Mouse (Mus musculus) MN1 (cell line): ENCODE data around the gene Armc8.
"Not testable (repeated sequence)": the region's sequence is repeated elsewhere in the genome, so short reads cannot be mapped to it uniquely, and the experiment has no call there.

Experiments used
- DNase-seq: peaks from one replicate; pipeline ENCODE4 v3.0.0-alpha.2; 2016; ENCODE audit warnings: low spot score

Gene Armc8

DNA sequence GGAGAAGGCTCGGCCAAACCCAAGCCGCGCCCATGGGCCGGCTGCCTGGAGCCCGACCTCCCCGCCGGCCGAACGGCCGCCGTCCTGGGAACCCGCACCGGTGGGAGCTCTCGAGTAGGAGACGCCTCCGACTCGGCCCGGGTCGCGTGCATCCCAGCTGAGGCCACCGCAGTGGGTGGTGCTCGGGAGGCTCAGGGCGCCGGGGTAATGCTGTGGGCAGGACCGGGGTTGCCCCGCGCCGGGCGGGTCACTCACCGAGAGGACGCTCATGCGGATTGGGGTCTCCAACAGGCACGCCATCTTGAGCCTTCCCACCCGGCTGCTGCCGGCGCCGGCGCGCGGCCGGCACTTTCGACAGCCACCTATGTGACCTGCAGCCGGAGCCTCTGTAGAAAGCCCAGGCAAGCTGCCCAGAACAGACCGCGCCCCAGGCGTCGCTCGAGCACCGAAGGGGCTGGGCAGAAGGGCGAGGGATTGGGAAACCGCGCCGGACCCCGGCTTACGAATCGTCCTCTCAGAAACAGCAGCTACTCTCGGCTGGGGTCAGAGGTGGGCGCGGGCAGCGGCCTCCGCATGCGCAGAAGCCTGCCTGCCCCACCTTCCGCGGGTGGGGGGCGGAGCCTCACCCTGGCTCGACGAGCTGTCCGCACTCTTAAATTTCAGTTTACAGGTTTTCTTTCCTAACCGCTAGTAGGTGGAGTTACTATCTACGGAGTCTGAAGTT, at the start of gene Armc8:
TSS of gene Armc8 (minus strand) at position 553 of the 724 bp plus-strand sequence.
- DNase-seq, result peak; percentile 93

DNA sequence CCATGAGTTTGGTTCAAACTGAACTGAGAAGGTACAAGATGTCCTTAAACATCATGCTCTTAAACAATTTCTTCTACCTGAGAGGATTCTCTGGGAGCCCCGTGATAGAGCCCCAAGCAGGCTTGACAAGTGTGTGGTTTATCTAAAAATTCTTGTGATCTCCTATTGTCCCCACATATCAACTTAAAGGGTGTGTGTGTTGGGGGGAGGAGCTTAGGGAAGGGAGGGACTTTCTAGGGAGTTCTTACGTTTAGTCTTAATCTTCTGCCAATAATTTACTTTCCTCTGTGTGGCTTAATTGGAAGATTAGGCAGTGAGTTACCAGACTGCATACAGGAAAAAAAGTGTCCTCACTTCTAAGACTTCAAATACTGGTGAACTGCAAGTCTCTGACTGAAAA, 43.5 kb upstream of the Armc8 start, which contains the start of gene A4gnt:
TSS of gene A4gnt (plus strand) at position 301 of the 400 bp plus-strand sequence.
- DNase-seq, result no peak

DNA sequence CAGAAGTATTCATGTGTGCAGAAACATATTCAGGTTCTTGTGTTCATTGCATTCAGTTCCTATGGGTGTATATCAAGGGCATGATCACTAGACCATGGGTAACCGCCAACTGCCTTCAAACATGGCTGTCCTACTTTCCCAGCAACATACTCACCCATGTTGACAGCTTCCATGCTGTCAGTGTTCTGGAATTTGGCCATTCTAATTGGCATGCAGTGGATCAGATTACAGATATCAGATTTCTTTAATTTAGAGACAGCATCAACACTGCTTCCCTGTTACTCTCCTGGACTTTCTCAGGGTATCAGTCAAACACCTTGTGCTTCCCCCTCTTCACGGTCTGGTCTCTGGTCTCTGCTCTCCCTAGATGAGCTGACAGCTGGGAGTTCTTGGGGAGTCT, 34.9 kb upstream of the Armc8 start:
- DNase-seq, result no peak

DNA sequence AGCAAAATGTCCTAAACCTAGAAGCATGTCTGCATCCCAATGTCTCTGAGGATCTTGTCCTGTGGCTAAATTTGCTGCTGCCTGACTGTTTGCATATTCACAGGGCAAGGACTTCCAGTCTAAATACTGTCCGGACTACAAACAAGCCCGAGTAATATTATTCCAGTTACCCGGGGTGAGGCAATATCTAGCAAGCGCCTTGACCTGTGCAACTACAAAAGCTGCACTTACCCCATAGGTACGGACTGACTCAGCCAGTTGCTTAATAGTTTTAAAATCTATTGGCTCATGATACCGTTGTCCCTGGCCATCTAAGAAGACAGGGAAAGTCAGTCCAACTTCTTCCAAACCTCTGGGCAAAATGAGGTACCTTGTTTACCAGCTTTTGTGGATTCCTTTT, 30.4 kb upstream of the Armc8 start:
- not testable (repeated sequence) for DNase-seq

DNA sequence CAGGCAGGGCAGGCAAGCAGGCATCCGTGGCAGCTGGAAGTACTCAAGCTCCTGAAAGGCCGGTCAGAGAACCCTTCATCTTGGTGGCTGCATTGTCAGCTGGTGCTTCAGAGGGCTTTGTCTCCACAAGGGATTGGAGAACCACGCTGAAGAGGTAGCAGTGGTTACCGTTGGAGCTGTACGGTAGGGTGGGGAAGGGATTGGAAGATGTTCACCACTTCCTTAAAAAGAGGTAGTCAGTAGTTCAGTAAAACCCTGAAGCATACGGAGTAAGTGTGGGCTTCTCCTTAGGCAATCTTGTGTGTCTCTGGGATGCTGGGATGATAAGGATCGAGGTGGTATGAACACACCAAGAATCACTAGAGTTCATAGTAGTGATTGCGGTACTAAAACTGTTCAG, 22.4 kb upstream of the Armc8 start:
- DNase-seq, result no peak

DNA sequence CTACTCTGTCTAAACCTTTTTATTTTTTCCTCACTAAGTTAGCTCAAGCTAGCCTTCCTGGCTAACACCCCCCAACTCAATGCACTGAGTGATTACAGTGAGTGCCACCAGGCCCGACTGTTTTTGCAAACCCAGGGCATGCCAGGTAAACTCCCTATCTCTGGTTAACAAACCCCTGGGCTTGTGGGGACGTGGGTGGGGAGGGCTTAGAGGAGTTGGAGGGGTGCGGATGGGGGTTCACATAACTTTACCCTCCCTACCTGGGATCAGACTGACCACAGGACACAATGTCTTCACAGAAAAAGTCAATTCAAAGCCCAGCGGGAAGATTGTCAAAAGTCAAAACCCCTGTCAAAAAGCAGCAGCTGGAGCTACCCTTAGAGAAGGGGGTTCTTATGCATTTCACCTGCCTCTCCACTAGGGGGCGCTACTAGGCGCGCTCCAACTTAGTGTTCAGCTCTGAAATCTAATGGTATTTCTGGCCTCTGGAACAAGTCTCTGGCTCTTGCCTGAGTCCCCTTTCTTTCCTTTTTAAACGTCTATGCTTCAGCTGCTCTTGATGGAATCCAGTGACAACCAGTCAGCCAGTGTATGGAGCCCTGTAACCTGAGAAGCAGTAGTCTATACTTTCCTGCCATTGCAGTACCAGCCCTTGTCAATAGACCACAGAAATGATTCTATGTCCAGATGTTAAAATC, 19.0 kb upstream of the Armc8 start:
- peak; percentile 34 for DNase-seq

DNA sequence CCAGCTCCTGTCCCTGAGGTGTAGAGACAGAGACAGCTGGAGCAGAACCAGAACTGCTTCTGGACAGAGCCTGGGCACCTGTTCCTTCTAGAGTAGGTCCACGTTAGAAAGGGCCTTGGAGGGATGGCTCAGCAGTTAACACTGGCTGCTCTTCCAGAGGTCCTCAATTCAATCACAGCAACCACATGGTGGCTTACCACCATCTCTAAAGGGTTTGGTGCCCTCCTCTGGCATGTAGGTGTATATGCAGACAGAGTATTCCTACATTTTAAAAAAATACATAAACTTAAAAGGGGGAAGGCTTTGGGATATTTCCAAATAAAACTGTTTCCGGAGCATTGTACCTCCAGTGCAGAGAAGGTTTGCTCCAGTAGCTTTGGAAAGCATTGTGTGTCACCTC, 12.0 kb upstream of the Armc8 start:
- DNase-seq, result peak; percentile 76

DNA sequence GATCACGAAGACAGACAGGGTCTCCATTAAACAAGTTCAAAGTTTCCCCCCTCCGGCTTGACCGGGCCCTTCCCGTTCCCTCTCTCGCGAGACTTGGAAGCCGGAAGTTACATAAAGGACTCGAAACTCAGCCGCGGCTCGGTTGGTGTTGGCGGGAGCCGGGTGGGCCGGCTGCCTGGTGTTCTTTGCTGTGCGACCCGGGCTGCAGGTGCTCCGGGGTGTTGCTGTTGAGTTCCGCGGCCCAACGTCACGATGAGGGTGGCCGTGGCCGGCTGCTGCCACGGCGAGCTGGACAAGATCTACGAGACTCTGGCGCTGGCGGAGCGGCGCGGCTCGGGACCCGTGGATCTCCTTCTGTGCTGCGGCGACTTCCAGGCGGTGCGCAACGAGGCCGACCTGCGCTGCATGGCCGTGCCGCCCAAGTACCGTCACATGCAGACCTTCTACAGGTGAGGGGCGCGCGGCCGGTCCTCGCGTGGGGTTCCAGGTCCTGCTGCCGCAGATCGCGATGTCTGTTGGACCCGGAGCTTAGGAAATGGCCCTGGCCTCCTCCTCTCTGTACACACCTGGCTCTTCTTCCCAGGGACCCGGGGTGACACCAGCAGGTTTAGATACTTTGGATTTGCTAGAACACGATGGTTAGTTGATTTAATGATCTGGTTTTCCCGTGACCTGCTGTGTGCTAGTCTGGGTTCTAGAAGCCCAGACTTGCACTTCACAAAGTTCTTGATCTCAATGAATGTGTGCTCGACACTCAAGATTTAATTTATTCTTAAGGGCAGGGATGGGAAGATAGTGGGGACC, 7.2 kb upstream of the Armc8 start, which contains the start of gene Dbr1:
TSS of gene Dbr1 (plus strand) at position 123 of the 804 bp plus-strand sequence.
- peak; percentile 91 for DNase-seq

DNA sequence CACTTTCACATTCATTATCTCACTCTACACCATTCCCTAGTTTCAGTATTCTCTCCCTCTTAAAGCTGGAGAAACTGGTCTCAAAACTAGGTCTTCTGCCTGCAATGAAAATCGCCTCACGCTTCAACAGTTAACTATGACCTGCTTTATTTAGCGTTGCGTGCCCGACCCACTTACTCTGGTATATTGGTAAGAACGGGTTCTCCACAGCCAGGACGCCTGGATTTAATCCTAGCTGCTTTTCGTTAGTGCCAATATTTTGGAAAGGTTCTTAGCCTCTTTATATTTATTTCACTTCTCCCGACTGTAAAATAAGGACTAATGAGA, 335 bp upstream of the Armc8 start:
- no peak for DNase-seq

DNA sequence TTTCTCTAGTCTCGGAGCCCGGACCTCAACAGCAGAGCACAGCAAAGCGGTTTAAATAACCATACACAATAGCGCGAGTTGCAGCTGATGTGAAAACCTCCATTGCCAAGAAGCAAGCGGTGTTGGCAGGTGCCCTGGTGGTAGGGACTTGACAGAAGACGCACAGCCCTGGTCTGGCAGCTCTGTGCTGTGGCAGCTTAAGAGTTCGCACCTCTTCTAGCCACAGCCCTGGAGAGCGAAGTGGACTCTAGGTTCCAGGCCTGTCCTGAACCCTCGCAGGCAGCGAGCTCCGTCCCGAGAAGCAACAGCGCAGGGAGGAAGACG, 714 bp downstream of the Armc8 start:
- no peak for DNase-seq

DNA sequence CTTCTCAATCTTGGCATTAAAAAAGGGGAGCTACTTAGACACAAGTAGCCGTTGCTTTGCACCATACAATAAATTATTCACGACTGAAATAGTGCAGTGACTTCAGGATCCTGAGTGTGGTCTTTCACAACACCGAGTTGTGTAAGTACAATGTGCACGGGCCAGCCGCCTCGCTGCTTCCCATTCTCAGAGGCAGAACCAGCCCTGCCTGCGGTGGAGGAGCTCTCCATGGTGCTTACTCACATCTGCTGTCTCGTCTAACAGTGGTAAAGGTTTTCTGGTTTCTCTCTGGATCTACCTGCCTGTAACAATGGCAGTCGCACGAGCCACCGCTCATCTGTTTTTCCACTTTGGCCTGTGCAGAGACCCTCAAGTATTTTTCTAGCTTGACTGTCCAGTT, 5.0 kb downstream of the Armc8 start:
- DNase-seq, result no peak

DNA sequence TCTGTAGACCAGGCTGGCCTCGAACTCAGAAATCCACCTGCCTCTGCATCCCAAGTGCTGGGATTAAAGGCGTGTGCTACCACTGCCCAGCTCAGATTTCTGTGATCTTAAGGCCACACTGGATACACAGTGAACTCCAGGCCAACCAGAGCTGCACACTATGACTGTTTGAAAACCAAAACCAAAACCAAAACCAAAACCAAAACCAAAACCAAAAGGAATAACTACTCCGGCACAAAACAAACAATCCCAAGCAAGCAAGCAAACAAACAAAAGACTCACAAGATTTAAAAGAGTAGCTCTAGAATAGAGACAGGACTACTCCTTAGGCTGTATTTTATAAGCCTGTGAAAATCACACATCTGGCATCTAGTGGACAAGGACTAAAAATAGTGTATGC, 8.3 kb downstream of the Armc8 start:
- no peak for DNase-seq

DNA sequence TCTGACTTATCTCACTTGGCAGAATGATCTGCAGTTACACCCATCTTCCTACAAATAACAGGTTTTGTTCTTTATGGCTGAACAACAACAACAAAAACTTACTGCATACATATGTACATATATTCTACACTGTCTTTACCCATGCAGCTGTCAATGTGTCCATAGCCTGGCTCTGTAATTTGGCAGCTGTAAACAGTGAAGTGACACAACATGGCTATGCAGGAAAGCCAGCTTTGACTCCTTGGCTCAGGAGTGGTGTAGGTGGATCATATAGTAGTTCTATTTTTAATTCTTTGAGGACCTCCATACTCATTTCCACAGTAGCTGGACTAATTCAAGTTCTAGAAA, 9.2 kb downstream of the Armc8 start:
- no peak for DNase-seq

DNA sequence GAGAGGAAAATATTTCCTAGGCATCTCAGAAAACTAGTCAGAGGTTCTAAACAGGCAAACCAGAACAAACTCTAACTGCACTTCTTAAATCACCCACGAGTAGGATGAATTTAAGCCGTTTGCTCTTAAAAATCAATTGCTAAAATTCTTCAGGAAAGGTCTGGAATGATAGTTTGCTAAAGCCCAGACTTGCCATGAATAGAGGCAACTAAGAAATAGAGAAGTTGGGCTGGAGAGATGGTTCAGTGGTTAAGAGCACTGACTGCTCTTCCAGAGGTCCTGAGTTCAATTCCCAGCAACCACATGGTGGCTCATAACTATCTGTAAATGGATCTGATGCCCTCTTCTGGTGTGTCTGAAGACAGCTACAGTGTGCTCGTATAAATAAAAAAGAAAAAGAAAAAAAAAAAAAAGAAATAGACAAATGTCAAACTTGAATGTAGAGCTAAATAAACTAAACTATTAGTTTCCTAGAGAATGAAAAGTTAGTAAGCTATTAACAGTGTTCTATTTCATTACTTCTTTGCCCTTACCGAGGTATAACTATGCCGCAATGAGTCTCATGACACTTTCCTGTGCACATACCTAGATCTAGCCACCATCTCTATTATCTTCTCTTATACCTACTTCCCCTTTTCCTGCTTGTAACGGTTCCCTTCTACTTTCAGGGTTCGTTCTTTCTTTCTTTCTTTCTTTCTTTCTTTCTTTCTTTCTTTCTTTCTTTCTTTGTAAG, 9.7 kb downstream of the Armc8 start:
- no peak for DNase-seq

DNA sequence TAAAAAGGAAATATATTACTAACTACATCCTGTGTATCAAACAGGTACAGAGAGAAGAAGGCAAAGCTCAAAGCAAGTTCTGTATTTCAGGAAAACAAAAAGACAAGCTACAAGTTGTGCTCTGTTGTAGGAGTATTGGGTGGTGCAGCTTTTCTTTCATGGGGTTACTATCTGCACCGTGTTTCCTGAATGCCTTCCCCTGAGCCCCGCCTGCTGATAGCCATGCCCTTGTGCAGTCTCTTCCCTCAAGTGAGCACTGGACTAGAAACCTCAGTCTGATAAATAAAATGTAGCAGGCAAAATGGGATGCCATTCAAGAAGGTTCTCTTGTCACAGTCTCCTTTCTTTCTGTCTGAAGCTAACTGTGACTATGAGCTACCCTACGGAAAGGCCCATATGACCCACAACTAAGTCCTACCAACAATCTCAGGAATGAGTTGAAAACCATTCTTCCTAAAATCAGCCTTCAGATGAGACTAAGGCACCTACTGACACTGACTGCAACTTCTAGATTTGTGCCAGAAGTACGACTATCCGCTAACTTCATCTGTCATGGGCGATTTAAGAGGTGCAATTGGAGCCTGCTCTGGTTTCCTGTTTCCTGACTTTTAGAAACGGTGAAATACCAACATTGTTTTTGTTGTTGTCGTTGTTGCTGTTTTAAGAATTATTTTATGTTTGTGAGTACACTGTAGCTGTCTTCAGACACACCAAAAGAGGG, 11.0 kb downstream of the Armc8 start:
- no peak for DNase-seq

DNA sequence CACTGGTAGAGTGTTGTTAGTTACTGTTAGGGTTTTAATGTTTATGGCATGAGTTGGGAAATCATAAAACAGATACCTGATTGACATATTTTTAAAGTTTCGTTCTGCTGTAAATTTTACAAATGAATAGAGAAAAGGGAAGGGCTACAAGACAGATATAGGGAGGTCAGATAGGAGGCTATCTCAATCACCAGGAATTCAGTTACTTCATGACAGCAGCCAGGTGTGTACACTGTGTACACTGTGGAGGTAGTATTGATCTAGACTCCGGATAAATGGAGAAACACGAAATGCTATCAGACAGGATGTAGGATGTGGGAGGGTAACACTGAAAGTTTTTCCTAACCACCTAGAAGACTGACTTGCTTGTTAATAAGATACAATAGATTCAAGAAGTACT, 13.4 kb downstream of the Armc8 start:
- DNase-seq, result no peak

DNA sequence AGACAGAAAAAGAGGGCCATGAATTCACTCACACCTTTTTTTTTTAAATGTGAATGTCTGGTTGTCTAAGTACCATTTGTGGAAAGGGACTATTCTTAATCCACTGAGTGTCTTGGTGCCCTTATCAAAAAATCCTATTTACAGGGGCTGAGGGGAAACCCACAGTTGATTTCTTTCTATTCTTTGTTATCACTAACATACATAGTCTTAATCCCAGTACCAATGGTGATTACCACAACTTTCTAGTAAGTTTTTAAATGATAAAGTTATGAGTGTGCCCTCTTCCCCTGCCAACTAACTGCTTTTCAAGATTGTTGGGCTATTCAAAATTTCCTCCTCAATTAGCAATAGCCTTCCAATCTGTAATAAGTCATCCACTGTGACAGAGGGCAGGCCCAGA, 14.6 kb downstream of the Armc8 start:
- no peak for DNase-seq

DNA sequence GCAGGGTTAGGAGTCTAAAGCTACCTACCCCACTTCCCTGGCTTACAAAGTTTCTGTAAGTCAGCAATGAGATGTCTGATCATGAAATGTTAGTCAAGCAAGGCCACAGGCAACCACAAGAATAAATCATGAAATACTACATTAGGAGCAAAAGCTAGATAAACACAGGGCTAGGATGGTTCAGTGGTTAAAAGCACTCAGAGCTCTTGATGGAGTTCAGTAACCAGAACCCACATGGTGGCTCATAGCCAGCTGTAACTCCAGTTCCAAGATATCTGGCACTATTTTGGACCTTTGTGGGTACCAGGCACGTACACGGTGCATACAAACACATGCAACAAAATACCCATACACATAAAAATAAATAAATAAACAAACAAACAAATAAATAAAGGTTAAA, 15.7 kb downstream of the Armc8 start:
- DNase-seq, result no peak

DNA sequence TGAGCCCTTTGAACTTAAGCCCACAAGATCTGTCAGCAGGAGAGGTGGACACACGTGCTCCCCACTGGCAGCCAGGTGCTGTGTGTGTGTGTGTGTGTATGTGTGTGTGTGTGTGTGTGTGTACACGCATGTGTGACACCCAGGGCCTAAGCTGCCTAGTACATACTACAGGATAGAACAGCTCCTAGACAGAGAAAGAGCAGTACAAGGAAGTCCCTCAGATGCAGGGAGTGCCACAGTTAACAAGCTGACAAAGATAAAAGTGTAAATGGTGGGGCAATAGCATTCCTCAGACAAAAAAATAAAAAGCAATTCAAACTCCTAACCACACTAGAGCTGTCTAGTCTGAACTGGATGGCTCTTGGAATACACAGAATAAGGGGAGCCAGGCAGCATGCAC, 16.6 kb downstream of the Armc8 start:
- no peak for DNase-seq

DNA sequence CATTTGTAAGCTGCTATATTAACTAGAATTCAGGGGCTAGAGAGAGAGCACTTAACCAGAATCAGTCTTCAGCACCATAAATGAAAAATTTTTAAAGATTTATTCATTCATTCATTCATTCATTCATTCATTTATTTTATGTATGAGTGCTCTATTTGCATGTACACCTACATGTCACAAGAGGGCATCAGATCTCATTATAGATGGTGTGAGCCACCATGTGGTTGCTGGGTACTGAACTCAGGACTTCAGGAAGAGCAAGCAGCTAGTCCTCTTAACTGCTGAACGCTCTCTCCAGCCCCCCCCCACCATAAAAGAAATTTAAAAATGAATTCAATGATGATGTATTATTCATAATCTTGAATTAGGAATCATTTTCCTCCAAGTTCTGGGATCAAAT, 22.4 kb downstream of the Armc8 start:
- DNase-seq, result no peak

DNA sequence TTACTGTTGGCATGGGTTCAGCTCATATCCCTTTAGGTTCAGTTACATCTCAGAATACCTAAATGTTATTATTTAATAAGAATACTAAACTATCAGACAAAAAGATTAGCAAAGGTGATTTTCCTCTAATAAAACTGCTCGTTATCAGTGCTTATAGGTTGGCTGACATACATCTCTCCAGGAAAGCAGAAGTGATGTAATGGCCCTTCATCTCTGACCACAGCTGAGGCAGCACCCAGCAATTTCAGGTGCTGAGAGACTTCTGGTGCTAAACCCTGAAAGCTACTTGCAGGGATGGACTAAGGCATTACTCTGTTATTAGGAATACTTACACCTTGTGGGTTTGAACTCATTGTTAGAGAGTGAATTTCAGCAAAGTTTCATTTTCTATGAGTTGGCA, 36.8 kb downstream of the Armc8 start:
- DNase-seq, result no peak

DNA sequence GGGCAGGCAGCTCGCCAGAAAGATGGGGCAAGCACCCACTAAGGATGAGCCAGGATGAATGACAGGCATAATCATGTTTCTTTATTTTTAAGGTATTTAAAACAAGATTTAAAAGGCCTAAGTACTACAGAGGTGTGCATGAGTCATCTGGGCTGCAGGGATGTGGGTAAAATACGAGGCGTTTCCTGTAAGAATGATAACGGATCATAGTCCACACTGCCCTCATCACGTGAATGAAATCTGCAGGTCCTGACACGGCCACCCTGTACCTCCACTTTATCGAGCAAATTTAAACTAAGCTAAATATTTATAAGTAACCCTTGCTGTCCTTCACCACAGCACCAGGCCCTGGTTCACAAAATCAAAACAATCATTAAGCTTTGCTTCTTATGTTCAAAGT, 62.8 kb downstream of the Armc8 start:
- DNase-seq, result no peak
